ENCODE assay signal across 9 mouse cellular contexts in genomic region chr2:170158251-170158650, GRCm38 (mm10). TPM values are rescaled to one million over a fixed set of nuclear protein-coding genes. Genes with fewer than 3 reads are reported as not detected.
DNase-seq lines count a peak whose midpoint lies in the region; ATAC-seq and TF ChIP-seq lines count a peak whose summit lies in the region.
"Had no signal": no experiment of that assay in that cellular context is flagged by ENCODE, and none has a peak within 500 bp of the region (broad histone marks: within the 10 kb centered on the region; RNA-seq: fewer than 3 reads in every experiment).

No protein-coding gene starts in this region.

- no peak overlapping the region for H3K27ac ChIP-seq in kidney, adult 2 months (ENCODE audit: insufficient read depth, low read depth, low read length)
- peak overlapping the region; percentile 54 for H3K27ac ChIP-seq in intestine, embryonic 16.5 days (ENCODE audit: low read length)
- H3K27ac ChIP-seq in forebrain, embryonic 13.5 days: no peak overlapping the region
- H3K27ac ChIP-seq: midbrain, embryonic 12.5 days had no signal

- H3K9me3 ChIP-seq in intestine, embryonic 16.5 days (ENCODE audit: control insufficient read depth, low read length): no peaks in the 10 kb centered on the region
- H3K9me3 ChIP-seq in forebrain, embryonic 13.5 days (replicated peaks): no peaks in the 10 kb centered on the region
- H3K9me3 ChIP-seq: midbrain, embryonic 12.5 days had no signal

- no peak overlapping the region for H3K4me3 ChIP-seq in kidney, adult 2 months (ENCODE audit: insufficient read depth, low read depth, low read length)
- H3K4me3 ChIP-seq in intestine, embryonic 16.5 days (ENCODE audit: low read length): no peak overlapping the region
- H3K4me3 ChIP-seq in forebrain, embryonic 13.5 days: no peak overlapping the region
- H3K4me3 ChIP-seq: midbrain, embryonic 12.5 days had no signal

- H3K4me1 ChIP-seq in kidney, adult 2 months (ENCODE audit: control insufficient read depth, insufficient read depth, low read length): no peaks in the 10 kb centered on the region; the same call in 1 of the 2 replicates
- peaks cover 17% of the 10 kb centered on the region for H3K4me1 ChIP-seq in intestine, embryonic 16.5 days (ENCODE audit: control insufficient read depth, insufficient read depth, low read length)
- peaks cover 27% of the 10 kb centered on the region for H3K4me1 ChIP-seq in forebrain, embryonic 13.5 days

- H3K9ac ChIP-seq in intestine, embryonic 16.5 days (ENCODE audit: low read depth, low read length): no peak overlapping the region
- no peak overlapping the region for H3K9ac ChIP-seq in forebrain, embryonic 13.5 days
- H3K9ac ChIP-seq: midbrain, embryonic 12.5 days had no signal

- H3K27me3 ChIP-seq in kidney, adult 2 months (replicated peaks; ENCODE audit: control insufficient read depth, insufficient read depth, low read length): no peaks in the 10 kb centered on the region
- H3K27me3 ChIP-seq in intestine, embryonic 16.5 days (replicated peaks; ENCODE audit: control insufficient read depth, insufficient read depth, low read length): no peaks in the 10 kb centered on the region
- 0 out of 2 replicates have a peak, but pooled peaks cover 7% of the 10 kb centered on the region for H3K27me3 ChIP-seq in forebrain, embryonic 13.5 days

- H3K36me3 ChIP-seq in kidney, adult 2 months (ENCODE audit: control insufficient read depth, insufficient read depth, low read length): no peaks in the 10 kb centered on the region
- H3K36me3 ChIP-seq in intestine, embryonic 16.5 days (ENCODE audit: control insufficient read depth, insufficient read depth, low read length): no peaks in the 10 kb centered on the region
- H3K36me3 ChIP-seq in forebrain, embryonic 13.5 days (ENCODE audit: poor library complexity, severe bottlenecking): no peaks in the 10 kb centered on the region
- H3K36me3 ChIP-seq: midbrain, embryonic 12.5 days had no signal

- ATAC-seq in intestine, embryonic 16.5 days: peak; percentile 50; the same call in 1 of the 2 replicates
- ATAC-seq in forebrain, embryonic 13.5 days: no peak

- DNase-seq in kidney, postnatal 4 days: peak; percentile 38 to 53
- no peak for DNase-seq in kidney, adult 2 months
- DNase-seq in adipocyte (ENCODE audit: low spot score): peak; percentile 55
- peak; percentile 60 to 79 for DNase-seq in spleen, postnatal 10 days (ENCODE audit: low spot score in 2 of 2)
- DNase-seq in layer of hippocampus, adult 8-10 months (ENCODE audit: low spot score in 2 of 2): no peak
- DNase-seq in retina, embryonic 14.5 days (ENCODE audit: low spot score): no peak

- WGBS in kidney, adult 2 months: 45% methylated on average over 5 of the region's 5 CpGs
- WGBS in intestine, embryonic 16.5 days: 28% methylated on average over 5 of the region's 5 CpGs
- 42% methylated on average over 5 of the region's 5 CpGs for WGBS in forebrain, embryonic 13.5 days

- H3K4me2 ChIP-seq in intestine, embryonic 16.5 days (ENCODE audit: low read depth, low read length): no peak overlapping the region
- H3K4me2 ChIP-seq in forebrain, embryonic 13.5 days: no peak overlapping the region
- H3K4me2 ChIP-seq: midbrain, embryonic 12.5 days had no signal

- no peak for TF ChIP-seq CTCF in kidney, adult 2 months (conservative IDR thresholded peaks at IDR 0.05; ENCODE audit: insufficient read depth, insufficient read length, low read depth, low read length)

- no peak for TF ChIP-seq POLR2A in kidney, adult 2 months (IDR thresholded peaks at IDR 0.05; ENCODE audit: low read depth, low read length)

RNA-seq across cellular contexts. Expression of gene Zfp217, which starts 10.3 kb away (rescaled TPM):
- polyA plus RNA-seq in kidney, adult 2 months (2012; rRNA removed): 7.0 and 8.2 TPM in 2 replicates
- 2.4 and 2.9 TPM in 2 replicates for polyA plus RNA-seq in intestine, embryonic 16.5 days (2015; fragmentation: Nextera tagmentation; extraction: Ambion mirVana)
- total RNA-seq in layer of hippocampus, adult 8-10 months (2022): 1 to 10 TPM; 3.2 to 5.3 (median 4.5) TPM
- 2.5 and 2.6 TPM in 2 replicates for polyA plus RNA-seq in forebrain, embryonic 13.5 days (2015; fragmentation: Nextera tagmentation; extraction: Ambion mirVana)

Comparison
In these comparisons a context has a peak if more than half of its experiments do, and no peak if none do; other contexts are left out.
1. DNase-seq: peak in kidney, postnatal 4 days (2 of 2), adipocyte (single experiment) and spleen, postnatal 10 days (2 of 2); none in kidney, adult 2 months (single experiment), layer of hippocampus, adult 8-10 months (0 of 2) and retina, embryonic 14.5 days (single experiment).